Mouse (Mus musculus) cortical plate, adult 2 months (tissue): Measurements from ENCODE around the gene Olfr427.

Experiments
- CTCF ChIP-seq: fragments of 200-500 bp; IDR thresholded peaks from 2 replicates; pipeline ENCODE4 v1.5.1; 2011; ENCODE audit warnings: mild to moderate bottlenecking, control low read depth, low read length; ENCODE audit not compliant: insufficient read depth; ENCODE audit errors: extremely low read depth
- POLR2A ChIP-seq: fragments of 200-500 bp; IDR thresholded peaks from 2 replicates; pipeline ENCODE4 v1.6.1; 2011; ENCODE audit warnings: mild to moderate bottlenecking, low read length, control low read depth; ENCODE audit not compliant: insufficient read depth; ENCODE audit errors: extremely low read depth

DNA sequence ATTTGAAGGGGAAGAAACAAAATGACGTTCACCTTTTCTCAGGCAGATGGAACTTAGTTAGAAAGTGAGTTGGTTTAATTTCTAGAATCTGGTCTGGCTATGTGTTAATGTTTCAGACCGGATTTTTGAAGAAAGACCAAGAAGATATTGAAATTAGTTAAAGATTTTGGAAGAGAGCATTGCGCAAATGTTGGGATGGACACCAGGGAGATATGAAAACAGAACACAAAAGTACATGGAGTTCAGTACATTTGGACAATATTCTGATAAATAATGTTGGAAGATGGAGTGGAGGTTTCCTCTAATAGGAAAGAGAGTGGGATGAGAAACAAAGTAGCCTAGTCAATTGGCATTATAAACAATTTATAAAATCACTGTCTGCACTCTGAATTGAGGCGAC, 45.2 kb upstream of the Olfr427 start:
- no peak for TF ChIP-seq CTCF
- no peak for TF ChIP-seq POLR2A
